Mouse (Mus musculus) liver, adult 10 weeks (tissue): ENCODE measurements around the gene Slc5a4b. TPM values are rescaled to one million over a fixed set of nuclear protein-coding genes. Genes with fewer than 3 reads are reported as not detected.

Experiments
- polyA plus RNA-seq: library from polyadenylated mRNA; stranded (reverse); fragments of 350-450 nt; fragmentation: Illumina TruSeq; extraction: RNeasy Lipid Tissue Mini Kit (QIAGEN cat#74804); gene quantifications from one replicate; pipeline ENCODE4 v1.2.3, GENCODE M21; 2014; ENCODE audit warnings: low read depth, low replicate concordance

The Slc5a4b gene
- not detected for polyA plus RNA-seq

GRCm38 (mm10) chr10:76110861-76111260 lies at the start of gene Slc5a4b:
TSS of gene Slc5a4b (minus strand) at chr10:76110961.

GRCm38 (mm10) chr10:76147278-76147677 lies 36.5 kb upstream of the Slc5a4b start, which contains the start of gene Slc5a4a:
TSS of gene Slc5a4a (plus strand) at chr10:76147451.

GRCm38 (mm10) chr10:76032402-76033118 lies 78.2 kb downstream of the Slc5a4b start, which contains the start of gene Zfp280b:
TSS of gene Zfp280b (plus strand) at chr10:76032650.

Other genes with a start within 250 kb of the Slc5a4b start
- not detected for gene Derl3, start 217.5 kb downstream of the Slc5a4b start, polyA plus RNA-seq
- gene Smarcb1, start 189.3 kb downstream of the Slc5a4b start, polyA plus RNA-seq: 4.8 TPM
- gene Chchd10, start 177.8 kb downstream of the Slc5a4b start, polyA plus RNA-seq: 79.2 TPM
- gene Mmp11, start 174.5 kb downstream of the Slc5a4b start, polyA plus RNA-seq: not detected
- not detected for gene Gm867, start 170.3 kb downstream of the Slc5a4b start, polyA plus RNA-seq
- not detected for gene Vpreb3, start 167.9 kb downstream of the Slc5a4b start, polyA plus RNA-seq
- not detected for gene Gm5134, start 156.4 kb downstream of the Slc5a4b start, polyA plus RNA-seq
- 4.6 TPM for gene Zfp280b, start 78.3 kb downstream of the Slc5a4b start, polyA plus RNA-seq
- not detected for gene Slc5a4a, start 36.5 kb upstream of the Slc5a4b start, polyA plus RNA-seq
- 0.24 TPM for gene Prmt2, start 126.9 kb upstream of the Slc5a4b start, polyA plus RNA-seq
- not detected for gene S100b, start 142.9 kb upstream of the Slc5a4b start, polyA plus RNA-seq
- gene Dip2a, start 234.3 kb upstream of the Slc5a4b start, polyA plus RNA-seq: 1.2 TPM